Mouse (Mus musculus) adrenal gland, adult 8-10 months (tissue): Measurements from ENCODE around the gene Gnb1l. TPM values are rescaled to one million over a fixed set of nuclear protein-coding genes. Genes with fewer than 3 reads are reported as not detected.

Experiments used
- DNase-seq: peaks from one replicate; pipeline ENCODE4 v3.0.0; 2022
- total RNA-seq, 4 experiments: library from RNA; stranded (reverse); gene quantifications; 2 replicates each; pipeline ENCODE4 v1.2.4; 2022

Gnb1l gene
- total RNA-seq, 4 experiments from 2014 or later = 5.1 to 7.0 (median 6.1) TPM

DNA sequence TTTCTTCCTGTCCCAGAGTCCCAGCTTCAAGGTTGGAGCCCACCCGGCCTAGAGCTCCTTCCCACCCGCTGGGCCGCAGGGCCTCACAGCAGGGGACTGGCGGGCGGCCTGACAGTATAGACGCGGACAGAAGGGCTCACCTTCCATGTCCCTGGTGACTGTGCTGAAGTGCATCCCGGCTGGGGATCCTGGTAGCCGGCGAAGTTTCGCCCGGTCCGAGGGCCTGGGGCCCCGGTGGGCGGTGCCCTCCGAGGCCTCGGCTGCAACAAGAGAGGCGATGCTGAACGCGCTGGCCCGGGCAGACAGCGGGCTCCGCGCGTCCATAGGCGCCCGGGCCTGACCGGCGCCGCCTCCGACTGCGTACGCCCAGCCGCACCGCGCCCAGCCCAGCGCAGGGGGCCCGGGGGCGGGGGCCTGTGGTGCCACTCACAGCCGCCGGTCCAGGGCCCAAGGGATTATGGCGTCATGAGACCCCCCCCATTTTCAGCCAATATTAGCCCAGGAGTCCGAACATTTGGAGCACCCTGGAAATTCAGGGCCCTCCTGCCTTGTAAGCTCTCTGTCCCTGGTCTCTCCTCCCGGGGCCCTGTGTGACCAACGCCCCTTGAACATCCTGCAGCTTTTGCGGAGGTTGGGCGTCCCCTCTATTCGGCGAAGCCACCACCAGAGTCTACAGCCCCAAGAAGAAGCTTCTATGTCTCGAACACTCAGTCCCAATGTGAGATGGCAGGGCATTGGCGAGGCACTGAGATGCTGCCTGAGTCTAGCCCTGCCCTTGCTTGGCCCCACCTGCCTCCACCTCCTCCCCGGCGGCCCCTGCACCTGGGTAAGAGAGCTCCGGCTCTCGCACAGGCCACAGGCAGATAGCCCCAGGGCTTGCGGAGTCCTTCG lies 89.6 kb downstream of the Gnb1l start:
- no peak for DNase-seq

DNA sequence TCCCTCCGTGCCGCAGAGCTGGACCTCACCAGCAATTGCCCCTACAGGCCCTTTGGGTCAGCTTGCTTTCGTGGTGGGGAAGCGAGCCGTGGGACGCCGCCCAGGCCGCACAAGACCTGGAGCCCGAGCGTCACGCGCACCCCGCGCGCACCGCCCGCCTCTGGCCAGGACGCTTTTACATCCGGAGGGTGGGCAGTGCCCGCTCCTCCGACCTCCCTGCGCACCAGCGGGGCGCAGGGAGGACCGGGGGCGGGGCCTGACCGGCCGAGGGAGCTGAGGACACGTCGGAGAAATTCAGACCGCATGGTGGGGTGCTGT lies 90.2 kb downstream of the Gnb1l start:
- no peak for DNase-seq

DNA sequence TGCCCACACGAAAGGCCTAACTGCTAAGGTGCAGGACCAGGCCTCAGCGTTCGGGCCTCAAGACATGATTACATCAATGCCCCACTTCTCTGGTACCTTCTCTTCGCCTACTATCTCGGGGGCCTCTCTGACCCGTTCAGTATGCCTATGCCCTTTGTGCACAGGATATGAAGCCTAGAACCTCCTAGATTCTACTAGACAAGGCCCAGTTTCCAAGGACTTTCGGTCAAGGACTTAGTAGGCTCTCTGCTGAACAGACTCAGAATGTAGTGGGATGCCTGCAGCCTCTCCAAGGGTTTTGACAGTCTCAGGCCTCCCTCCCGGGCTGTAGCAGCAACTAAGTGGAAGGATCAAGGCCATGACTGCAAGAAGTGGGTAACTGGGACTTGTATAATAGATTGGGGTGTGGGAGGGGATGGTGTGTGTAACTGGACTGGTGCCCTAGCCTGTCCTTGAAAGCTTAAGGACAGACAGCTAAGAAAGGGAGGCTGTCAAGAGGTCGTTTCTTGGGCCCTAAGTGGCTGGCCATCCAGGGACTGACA lies 90.6 kb downstream of the Gnb1l start:
- no peak for DNase-seq

DNA sequence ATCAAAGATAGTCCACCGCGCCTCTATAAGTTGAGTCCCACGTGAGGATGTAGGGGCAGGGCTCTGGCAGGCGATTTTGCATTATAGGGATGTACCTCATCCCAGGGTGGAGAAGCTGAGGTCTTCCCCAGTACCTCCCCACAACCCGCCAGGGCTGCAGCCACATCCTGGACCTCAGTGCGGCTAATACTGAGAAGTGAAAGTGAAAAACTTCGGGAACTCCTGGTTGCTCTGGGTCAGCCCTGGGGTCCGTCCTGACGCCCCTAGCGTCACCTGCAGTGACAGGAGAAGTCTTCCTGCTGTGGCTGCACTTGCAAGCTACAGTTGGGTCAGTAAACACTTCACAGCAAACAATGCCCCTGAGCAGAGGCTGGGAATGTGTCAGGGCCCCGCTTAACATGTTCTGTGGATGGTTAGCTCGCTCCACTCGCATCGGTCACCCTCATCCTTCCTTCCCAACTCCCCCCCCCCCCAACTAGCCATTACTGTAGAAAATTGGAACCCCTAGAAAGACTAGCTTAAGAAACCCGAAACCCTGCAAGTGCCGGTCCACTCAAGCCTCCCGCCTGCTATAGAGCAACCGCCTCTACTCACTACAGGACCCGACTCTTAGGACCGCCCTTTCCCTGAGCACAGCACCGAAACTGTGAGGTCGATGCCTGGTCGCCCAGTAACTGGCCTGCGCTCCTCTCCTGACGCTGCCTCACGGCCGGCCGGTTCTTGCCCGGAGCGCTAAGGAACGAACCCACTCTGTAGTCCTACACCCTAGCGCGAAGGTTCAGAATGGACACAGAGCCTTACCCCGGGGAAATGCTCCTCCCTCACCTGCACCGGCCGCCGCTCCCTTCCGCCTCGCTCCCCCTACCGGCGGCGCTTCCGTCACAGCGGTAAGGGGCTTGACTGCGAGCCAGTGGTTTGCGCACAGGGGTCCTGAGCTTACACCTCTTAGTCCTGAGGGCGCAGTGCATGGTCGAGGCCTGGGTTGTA lies 91.6 kb downstream of the Gnb1l start, which contains the start of gene Tbx1:
Gene Tbx1 (minus strand): TSS at position 868 of the 987 bp plus-strand sequence.
- DNase-seq = no peak

DNA sequence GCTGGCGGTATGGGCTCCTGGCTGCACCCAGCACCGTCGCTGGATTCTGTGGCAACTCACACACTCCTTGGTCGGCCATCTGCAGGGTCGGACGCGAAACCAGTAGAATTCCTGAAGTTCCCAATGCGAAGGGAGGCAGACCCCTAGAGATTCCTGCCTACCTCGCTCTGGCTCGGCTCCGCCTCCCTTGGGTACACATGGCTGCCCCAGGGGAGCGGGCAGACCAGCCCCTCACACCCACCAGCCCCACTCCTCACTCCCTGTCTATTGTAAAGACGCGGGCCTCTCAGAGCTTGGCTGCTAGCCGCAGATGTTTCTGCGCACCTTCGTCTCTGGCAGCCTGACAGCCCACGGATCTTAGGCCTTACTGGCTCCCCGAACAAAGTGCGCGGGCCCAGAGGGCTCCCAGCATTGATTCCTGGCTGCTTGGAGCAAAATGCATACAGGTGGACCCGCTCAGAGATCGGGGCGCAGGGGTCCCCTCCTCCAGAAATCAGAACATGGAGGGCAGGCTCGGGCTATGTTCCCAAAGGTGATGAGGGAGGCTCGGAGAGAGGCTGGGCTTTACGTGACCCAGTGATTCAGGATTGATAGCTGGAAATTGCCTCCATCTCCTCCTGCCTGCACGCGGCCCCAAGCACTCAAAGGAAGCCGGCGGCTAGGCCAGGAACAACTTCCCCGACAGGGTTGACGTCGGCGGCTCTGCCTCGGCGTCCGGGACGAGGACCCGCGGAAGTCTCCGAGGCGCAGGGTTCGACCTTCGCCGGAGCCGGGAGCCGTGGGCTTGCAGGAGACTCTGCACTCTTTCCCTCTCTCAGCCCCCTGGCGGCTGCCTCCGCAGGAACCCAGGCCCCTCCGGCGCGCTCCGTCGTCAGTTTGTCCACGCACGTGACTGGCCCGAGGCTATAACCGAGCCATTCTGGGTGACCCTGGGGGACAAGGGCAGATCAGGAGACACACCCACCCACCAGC lies 92.8 kb downstream of the Gnb1l start:
- DNase-seq = no peak

DNA sequence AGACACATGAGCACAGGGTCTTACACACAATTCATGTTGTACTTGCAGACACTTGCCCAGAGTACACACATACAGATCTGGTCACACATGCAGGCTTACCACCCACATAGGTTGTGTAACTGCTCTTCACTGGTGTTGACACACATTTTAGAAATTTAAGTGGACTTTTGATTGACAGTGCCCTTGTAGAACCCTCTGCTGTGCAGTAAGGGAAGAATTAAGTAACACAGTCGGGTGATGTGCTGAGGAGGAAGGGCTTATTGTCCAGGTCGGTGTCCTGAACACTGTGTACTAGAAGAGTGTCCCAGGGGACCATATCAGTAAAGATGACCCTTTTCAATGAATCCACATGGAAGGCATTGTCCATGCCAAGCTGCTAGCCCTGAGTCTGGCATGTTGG lies 95.4 kb downstream of the Gnb1l start:
- DNase-seq = no peak

DNA sequence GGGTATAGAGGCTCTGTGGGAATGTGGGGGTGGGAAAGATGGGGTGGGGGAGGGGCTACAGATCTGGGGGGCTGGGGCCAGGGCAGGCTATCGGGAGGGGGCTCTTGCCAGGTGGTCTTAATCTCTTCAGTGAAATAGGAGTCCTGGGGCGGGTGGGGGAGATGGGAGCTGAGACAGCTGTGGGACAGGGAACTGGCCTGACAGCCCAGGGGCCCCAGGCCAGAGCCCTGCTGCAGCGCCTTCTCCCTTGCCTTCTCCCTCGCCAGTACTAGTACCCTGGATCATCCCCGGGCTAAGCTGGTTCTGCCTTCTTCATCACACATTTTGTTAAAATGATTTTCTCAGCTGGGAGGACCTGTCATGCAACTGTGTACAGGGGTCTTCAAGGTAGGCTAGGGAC lies 97.7 kb downstream of the Gnb1l start:
- DNase-seq = no peak

DNA sequence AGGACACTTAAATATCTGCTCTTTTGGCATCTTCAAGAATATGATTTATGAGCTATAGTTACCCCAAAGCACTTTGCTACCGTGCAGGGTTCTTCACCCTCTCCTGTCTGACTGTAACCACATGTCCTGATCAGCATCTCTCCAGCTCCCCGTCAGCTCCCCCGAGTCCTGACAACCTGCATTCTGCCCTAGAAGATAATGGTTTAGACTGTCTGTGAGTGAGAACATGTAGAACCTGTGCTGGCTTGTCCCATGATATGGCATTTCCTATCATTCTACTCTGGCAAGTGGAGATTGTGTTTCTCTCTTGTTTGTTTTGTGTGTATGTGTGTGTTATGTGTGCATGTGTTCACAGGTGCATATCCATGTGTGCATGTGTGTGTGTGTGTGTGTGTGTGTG lies 99.5 kb downstream of the Gnb1l start:
- DNase-seq = no peak

DNA sequence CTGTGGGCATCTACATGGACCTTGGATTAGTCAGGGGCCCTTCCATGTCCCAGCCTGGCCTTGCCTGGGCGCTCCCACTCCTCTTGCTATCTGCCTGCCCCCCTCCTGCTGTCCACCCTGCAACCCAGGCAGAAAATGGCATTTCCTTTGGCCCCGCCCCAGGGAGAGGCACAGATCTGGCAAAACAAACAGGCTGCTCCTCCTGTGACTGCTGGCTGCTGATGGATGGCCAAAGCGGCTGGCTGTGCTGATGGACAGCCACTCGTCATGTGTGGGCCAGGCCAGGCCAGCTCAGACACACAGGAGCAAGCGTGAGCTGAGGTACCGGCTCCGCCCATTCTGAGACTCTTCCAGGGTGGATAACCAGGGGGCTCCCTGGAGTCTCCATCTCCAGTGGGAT lies 102.9 kb downstream of the Gnb1l start:
- DNase-seq = no peak

DNA sequence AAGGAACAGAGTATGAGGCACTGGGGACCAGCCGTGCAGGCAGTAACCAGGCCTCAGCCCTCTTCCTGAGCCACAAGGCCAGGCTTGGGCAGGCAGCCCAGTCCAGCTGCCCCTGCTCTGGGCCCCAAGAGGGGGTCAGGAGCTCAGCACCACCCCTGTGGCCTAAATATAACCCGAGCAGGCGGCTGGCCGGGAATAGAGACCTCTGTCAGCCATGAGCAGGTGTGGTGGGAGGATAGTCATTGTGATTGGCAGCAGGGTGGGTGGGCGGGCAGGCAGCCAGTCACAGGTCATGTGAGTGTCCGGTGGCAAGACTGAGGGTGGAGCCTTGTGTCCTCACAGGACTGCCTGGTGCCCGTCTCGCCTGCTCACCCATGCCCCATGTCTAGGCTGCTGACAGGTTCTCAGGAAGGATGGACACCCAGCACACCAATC lies 105.8 kb downstream of the Gnb1l start:
- DNase-seq = no peak

DNA sequence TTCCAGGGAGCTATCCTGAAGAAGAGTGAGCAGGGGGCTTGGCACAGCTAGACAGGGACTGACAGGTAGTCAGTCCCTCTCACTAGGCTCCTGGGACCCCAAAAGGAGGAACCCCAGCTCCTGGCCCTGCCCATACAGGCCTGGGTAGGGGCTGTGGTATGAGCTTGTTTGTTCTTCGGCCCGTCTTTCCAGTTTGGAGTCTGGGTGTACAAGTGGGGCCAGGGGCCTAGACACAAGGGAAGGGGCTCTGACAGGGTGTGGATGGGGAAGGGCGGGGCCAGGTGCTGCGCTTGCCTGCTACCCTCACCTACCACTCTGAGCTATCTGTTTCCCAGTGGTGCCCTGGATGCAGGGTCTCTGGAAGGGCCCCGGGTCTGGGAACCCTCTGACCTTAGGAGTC lies 107.2 kb downstream of the Gnb1l start:
- no peak for DNase-seq

DNA sequence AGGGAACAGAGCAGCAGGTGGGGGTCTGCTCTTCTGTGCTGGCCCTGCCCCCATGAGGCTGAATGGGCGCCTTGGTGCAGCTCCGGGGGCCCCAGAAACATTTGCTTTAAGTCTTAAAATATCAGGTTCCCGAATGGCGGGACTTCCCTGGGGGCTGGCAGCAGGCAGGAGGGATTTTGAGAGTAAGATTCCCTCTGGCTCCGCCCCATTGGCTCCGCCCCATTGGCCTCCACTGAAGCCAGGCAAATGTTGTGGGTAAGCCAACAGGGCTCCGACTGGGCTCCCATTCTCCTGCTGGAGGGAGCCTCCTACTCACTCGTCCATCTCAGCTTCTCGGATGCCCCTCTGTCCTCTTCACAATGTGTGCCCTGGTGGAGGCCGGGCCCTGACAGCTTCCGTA lies 109.7 kb downstream of the Gnb1l start:
- DNase-seq = no peak

DNA sequence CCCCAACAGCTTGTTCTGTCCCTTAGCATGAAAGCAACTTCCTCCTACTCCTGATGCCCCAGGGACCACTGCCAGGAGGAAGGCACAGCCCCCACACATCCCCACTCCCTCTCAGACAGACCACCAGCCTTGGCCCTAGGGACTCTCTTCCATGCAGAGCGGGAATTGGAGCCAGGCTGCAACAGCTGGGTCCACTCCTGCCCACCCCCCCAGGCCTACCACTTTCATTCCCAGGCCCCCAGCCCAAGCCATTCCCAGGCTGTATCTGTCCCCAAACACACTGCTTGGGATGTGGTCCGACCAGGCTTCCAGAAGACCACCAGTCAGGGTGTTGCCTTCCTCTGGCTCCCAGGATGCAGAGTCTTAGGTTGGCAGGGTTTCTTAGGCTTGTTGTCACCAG lies 110.6 kb downstream of the Gnb1l start:
- no peak for DNase-seq

DNA sequence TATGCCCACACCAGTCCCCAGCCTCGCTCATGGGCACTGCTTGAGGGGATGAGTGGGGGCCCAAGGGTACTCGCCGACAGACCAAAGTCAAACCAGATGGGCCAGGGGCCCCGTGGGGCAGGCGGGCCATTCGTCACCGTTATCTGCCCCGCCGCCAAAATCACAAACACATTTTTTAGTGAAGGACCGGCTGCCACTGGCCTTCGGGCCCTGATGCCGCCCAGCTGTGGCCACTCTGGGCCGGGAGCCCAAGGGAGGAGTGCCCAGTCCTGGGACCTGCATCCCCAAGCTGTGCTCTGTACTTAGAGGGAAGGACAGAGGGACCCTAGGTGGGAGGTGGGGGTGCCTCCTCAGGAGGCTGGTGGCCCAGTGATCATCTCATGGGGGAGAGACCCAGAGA lies 113.2 kb downstream of the Gnb1l start:
- DNase-seq = no peak

DNA sequence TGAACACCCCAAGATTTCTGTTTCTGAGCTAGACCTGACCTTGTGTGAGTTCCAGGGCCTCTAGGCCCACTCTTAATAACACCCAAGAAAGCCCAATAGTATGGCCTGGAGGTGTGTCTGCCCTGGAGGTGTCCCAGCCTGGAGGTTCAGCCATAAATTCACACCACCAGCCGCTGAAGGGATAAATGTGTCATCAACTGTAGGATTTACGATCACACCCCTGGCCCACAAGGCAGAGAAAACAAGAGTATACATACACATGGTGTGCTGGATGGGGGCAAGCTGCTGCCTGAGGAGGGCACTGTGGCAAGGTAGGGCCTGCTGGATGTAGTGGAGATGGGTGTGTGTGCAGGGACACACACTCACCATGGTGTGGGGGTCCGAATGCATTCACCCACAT lies 114.8 kb downstream of the Gnb1l start:
- DNase-seq = no peak

Other genes starting within 250 kb of the Gnb1l start
- 100 to 1,000 TPM in 3 of 4 experiments, 10 to 100 TPM in 1; 98.7 to 146 (median 114) TPM for gene Ranbp1, start 250.0 kb upstream of the Gnb1l start, total RNA-seq
- gene Gm49776, start 240.4 kb upstream of the Gnb1l start, total RNA-seq = not detected
- 10 to 100 TPM; 24.4 to 48.7 (median 32.9) TPM for gene Dgcr8, start 209.5 kb upstream of the Gnb1l start, total RNA-seq
- gene Tango2, start 150.6 kb upstream of the Gnb1l start, total RNA-seq = 10 to 100 TPM; 45.4 to 68.0 (median 52.7) TPM
- gene Arvcf, start 150.5 kb upstream of the Gnb1l start, total RNA-seq = 10 to 100 TPM; 25.5 to 67.0 (median 52.7) TPM
- 100 to 1,000 TPM in 2 of 4 experiments, 10 to 100 TPM in 2; 79.2 to 123 (median 103) TPM for gene Txnrd2, start 72.3 kb upstream of the Gnb1l start, total RNA-seq
- gene Comt, start 71.9 kb upstream of the Gnb1l start, total RNA-seq = 100 to 1,000 TPM; 147 to 201 (median 185) TPM
- 1 to 10 TPM; 4.9 to 8.2 (median 5.1) TPM for gene Rtl10, start 188 bp downstream of the Gnb1l start, total RNA-seq
- not detected for gene Tbx1, start 92.0 kb downstream of the Gnb1l start, total RNA-seq
- not detected for gene Gp1bb, start 123.7 kb downstream of the Gnb1l start, total RNA-seq
- 1 to 10 TPM; 3.6 to 8.5 (median 5.6) TPM for gene Gm49601, start 127.7 kb downstream of the Gnb1l start, total RNA-seq
- gene Sept5, start 131.2 kb downstream of the Gnb1l start, total RNA-seq = 10 to 100 TPM in 3 of 4 experiments, 1 to 10 TPM in 1; 8.5 to 18.5 (median 12.0) TPM